Mouse (Mus musculus): ENCODE data around the gene Tmem145.

DNA sequence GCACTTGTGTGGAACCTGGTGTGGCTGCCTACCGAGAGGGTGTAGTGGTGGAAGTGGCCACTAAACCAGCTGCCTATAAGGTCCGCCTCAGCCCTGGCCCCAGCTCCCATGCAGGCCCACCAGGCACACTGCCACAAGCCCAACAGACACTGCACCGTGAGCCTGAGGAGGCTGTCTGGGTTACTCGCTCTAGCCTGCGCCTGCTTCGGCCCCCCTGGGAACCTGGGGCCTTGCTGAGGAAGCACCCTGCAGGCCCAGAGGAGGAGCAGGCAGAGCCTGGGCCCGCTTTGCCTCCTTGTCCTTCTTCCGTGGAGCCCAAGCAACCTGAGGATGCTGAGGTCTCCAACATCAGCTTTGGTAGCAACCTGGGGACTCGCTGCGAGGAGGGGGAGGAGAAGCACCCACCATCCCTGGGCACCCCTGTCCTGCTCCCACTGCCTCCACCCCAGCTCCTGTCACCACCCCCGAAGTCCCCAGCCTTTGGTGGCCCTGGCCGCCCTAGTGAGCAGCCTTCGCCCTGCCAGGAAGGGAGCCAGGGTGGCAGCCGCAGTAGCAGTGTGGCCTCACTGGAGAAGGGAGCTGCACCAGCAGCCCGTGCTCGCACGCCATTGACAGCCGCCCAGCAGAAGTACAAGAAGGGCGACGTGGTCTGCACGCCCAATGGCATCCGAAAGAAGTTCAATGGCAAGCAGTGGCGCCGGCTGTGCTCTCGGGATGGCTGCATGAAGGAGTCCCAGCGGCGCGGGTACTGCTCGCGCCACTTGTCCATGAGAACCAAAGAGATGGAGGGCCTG, 34.1 kb upstream of the Tmem145 start:
- TF ChIP-seq POLR2A (IDR thresholded peaks at IDR 0.05; ENCODE audit: control insufficient read depth, low read depth, low read length) (no peak), CTCF (IDR thresholded peaks at IDR 0.05; ENCODE audit: control insufficient read depth, insufficient read depth, insufficient replicate concordance, low read depth, low read length) (no peak)
